Mouse (Mus musculus) spleen, adult 2 months (tissue): ENCODE measurements at regions not wholly inside any gene's neighbourhood (a gene's known extent, or its start where the extent isn't known, plus 50 kb on each side); places are given as distances from the start of the nearest gene placed in this dataset.

Experiments used
- CTCF ChIP-seq: fragments of 200-500 bp; IDR thresholded peaks from 2 replicates; pipeline ENCODE4 v1.5.1; 2011; ENCODE audit warnings: mild to moderate bottlenecking, inconsistent platforms; ENCODE audit not compliant: insufficient read depth, insufficient read length, insufficient replicate concordance; ENCODE audit errors: extremely low read depth
- POLR2A ChIP-seq: fragments of 200-500 bp; IDR thresholded peaks from 2 replicates; pipeline ENCODE4 v1.6.1; 2011; ENCODE audit warnings: low read depth, low read length, inconsistent platforms

DNA sequence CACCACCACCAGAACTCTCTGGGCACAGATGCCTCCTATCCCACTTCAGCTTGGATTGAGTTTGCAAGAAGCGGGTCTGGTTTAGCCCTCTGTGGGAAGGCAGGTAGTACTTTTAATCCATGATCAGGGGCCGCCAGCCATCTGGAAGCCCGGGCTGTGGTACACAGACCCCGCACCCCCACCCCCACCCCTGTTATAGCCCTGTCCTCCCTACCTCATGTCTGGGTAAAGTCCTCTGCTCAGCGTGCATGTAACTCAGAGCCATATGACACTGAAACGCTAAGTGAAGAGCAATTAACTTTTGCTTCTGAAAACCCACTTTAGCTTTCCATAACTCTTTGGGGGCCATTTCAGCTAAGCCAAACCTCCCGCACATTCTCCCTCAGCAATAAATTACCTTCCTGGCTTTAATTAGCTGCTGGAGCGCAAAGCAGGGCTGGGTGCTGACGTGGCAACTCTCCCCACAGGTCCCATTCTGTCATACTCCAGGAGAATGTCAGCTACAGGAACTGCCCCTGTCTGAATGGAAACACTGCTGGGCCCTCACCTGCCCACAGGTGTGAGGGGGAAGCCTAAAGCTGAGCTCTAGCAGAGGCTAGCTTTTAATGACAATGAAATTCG is 198.1 kb upstream of the Zfp703 start:
- TF ChIP-seq CTCF (no peak), POLR2A (no peak)
